Mouse (Mus musculus): ENCODE measurements around the gene Myo1d. TPM values are rescaled to one million over a fixed set of nuclear protein-coding genes. Genes with fewer than 3 reads are reported as not detected.

Gene Myo1d
- polyA plus RNA-seq, 1 experiment from 2014 or later, result 68.2 TPM

GRCm38 (mm10) chr11:80489882-80490196 lies 290.0 kb downstream of the Myo1d start:
- Histone ChIP-seq H3K9ac (no peak overlapping the region), H3K4me1 (replicated peaks) (peaks cover 6% of the 10 kb centered on the region; the same call in 1 of the 2 replicates), H3K4me2 (replicated peaks) (no peak overlapping the region), H3K27me3 (replicated peaks) (no peaks in the 10 kb centered on the region), H3K27ac (no peak overlapping the region), H3K9me3 (no peaks in the 10 kb centered on the region), H3K4me3 (replicated peaks) (no peak overlapping the region), H3K36me3 (no peaks in the 10 kb centered on the region)
- 47% methylated on average over 5 of the region's 5 CpGs for WGBS
- ATAC-seq, result no peak

DNA sequence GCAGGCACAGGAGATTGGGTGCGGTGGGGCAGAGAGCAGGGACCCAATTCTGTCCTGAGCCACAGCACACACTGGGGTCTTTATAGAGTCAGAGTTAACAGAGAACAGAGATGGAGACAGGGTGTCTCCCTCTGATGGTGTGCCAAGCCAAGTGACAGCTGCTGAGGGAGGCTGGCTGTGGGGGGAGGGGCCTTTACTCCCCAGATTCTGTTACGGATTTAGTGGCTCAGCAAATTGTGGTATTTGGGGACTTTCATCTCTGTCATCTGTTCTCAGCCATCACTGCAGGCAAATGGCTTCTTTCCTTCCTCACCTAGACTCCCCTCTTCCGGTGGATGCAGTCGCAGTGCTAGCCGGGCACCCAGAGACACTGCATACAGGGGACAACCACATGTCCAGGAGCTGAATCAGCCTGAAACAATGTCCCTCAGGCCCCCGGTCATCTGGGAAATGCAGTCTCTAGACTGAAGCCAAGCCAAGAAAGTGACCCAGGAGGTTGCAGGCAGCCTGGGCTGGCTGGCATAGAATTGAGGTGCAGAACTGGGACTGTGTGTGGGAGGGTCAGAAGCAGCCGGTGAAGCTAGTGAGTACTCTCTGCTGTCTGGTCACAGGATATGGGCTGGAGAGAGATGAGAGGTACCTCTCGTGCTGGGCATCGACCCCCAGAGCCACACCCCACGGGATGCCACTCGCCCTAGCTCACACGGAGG lies 290.5 kb downstream of the Myo1d start:
- no peak overlapping the region for H3K27ac ChIP-seq
- WGBS, result 54% methylated on average over 12 of the region's 12 CpGs
- no peak overlapping the region for H3K9ac ChIP-seq
- no peak overlapping the region for H3K4me2 ChIP-seq (replicated peaks)
- peaks cover 6% of the 10 kb centered on the region; the same call in 1 of the 2 replicates for H3K4me1 ChIP-seq (replicated peaks)
- H3K36me3 ChIP-seq, result no peaks in the 10 kb centered on the region
- H3K27me3 ChIP-seq (replicated peaks), result no peaks in the 10 kb centered on the region
- no peak for ATAC-seq
- no peaks in the 10 kb centered on the region for H3K9me3 ChIP-seq
- no peak overlapping the region for H3K4me3 ChIP-seq (replicated peaks)

GRCm38 (mm10) chr11:80487904-80488587 lies 291.8 kb downstream of the Myo1d start:
- no peaks in the 10 kb centered on the region for H3K36me3 ChIP-seq
- no peak overlapping the region for H3K9ac ChIP-seq
- no peaks in the 10 kb centered on the region for H3K27me3 ChIP-seq (replicated peaks)
- 67% methylated on average over 15 of the region's 15 CpGs for WGBS
- ATAC-seq, result no peak
- H3K4me3 ChIP-seq (replicated peaks), result no peak overlapping the region
- peaks cover 6% of the 10 kb centered on the region; the same call in 1 of the 2 replicates for H3K4me1 ChIP-seq (replicated peaks)
- H3K27ac ChIP-seq, result no peak overlapping the region
- H3K9me3 ChIP-seq, result no peaks in the 10 kb centered on the region
- H3K4me2 ChIP-seq (replicated peaks), result no peak overlapping the region

DNA sequence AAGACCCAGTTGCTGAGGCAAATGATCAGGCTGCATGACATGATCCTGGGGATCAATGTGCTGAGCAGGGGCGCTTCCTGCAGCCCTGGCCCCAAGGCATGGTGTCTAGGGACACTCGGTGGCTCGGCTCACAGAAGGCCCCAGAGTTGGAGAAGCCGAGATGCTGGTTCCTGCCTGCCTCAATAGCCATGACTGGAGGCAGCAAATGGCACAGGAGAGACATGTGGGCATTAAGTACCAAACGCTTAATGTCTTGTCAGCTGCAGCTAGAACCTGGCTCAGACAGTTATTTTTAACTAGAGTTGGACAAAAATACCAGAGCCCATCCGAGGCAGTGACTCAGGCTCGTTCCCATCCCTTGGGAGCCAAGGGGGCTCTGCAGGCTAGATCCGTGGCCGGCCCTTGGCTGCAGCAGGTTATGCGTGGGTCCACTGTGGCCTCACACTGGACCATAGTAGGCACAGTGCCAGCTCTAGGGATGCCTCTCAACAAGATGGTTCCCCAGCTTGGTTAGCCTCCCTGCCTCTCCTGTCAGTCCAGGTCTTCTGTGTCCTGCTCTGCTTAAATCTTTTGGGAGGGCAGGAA lies 294.1 kb downstream of the Myo1d start:
- Histone ChIP-seq H3K27ac (no peak overlapping the region), H3K4me3 (replicated peaks) (no peak overlapping the region), H3K9me3 (no peaks in the 10 kb centered on the region), H3K4me1 (replicated peaks) (peaks cover 6% of the 10 kb centered on the region; the same call in 1 of the 2 replicates), H3K27me3 (replicated peaks) (no peaks in the 10 kb centered on the region), H3K36me3 (no peaks in the 10 kb centered on the region), H3K9ac (no peak overlapping the region), H3K4me2 (replicated peaks) (no peak overlapping the region)
- ATAC-seq, result no peak
- 79% methylated on average over 10 of the region's 10 CpGs for WGBS

- no peak overlapping the region for H3K27ac ChIP-seq
- H3K27me3 ChIP-seq (replicated peaks), result no peaks in the 10 kb centered on the region
- H3K4me2 ChIP-seq (replicated peaks), result no peak overlapping the region
- H3K4me3 ChIP-seq (replicated peaks), result no peak overlapping the region
- no peak for ATAC-seq
- no peaks in the 10 kb centered on the region for H3K36me3 ChIP-seq
- no peak overlapping the region for H3K9ac ChIP-seq
- H3K9me3 ChIP-seq, result no peaks in the 10 kb centered on the region
- 73% methylated on average over 9 of the region's 9 CpGs for WGBS
- H3K4me1 ChIP-seq (replicated peaks), result peaks cover 6% of the 10 kb centered on the region; the same call in 1 of the 2 replicates
These were observed 294.7 kb downstream of the Myo1d start for GRCm38 (mm10) chr11:80485120-80485551.

DNA sequence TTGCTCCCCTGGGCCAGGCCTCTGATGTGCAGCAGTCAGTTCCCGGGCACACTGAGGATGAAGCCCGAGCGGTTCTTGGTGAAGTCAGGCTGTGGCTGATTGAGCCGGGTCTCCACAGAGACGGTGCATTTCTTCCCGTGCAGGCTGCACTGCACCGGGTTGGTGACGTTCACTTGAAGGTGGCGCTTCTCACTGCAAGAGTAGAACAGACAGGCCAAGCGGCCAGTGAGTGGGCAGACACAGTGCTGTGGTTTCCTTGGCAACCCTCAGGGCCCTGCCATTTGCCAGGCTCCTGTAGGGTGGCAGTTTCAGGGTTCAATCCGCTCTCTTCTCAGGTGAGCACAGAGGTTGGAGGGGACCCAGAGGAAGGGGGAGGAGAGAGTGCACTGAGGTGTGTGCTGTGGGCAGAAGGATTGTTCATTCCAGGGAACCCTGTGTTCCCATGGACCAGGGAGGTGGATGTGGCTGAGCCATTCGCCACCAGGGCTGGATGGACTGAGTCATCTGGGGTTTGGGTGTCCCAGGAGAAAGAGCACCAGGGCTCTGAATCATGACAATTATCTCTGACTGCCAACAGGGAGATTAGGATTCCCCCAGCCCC lies 295.5 kb downstream of the Myo1d start:
- Histone ChIP-seq H3K27ac (no peak overlapping the region), H3K27me3 (replicated peaks) (no peaks in the 10 kb centered on the region), H3K9me3 (no peaks in the 10 kb centered on the region), H3K4me2 (replicated peaks) (no peak overlapping the region), H3K4me1 (replicated peaks) (peaks cover 4% of the 10 kb centered on the region; the same call in 1 of the 2 replicates), H3K9ac (no peak overlapping the region), H3K36me3 (no peaks in the 10 kb centered on the region), H3K4me3 (replicated peaks) (no peak overlapping the region)
- no peak for ATAC-seq
- WGBS, result 64% methylated on average over 12 of the region's 12 CpGs

- Histone ChIP-seq H3K4me2 (replicated peaks) (no peak overlapping the region), H3K9ac (no peak overlapping the region), H3K27me3 (replicated peaks) (no peaks in the 10 kb centered on the region), H3K9me3 (no peaks in the 10 kb centered on the region), H3K36me3 (no peaks in the 10 kb centered on the region), H3K27ac (no peak overlapping the region), H3K4me1 (replicated peaks) (no peaks in the 10 kb centered on the region), H3K4me3 (replicated peaks) (no peak overlapping the region)
- WGBS, result 82% methylated on average over 6 of the region's 6 CpGs
- no peak for ATAC-seq
These were observed 296.2 kb downstream of the Myo1d start for GRCm38 (mm10) chr11:80483536-80484067.

DNA sequence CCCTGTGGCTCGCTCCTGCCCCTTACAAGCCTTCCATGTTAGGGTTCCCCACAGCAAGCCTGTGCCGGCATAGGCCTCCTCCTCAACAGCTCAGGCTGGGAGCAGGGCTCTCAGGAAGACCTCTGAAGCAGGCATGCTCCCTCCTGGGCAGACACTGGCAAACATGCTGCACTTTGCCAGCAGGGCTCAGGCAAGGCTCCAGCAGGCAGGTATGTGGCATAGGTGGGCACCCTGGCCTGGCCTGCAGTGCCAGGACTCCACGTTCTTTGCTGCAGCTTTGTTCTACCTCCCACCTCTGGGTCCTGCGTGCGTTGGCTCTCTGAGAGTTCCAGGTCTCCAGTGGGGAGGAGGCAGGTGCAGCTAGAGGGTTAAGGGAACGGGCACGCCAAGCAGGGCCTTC lies 296.9 kb downstream of the Myo1d start:
- H3K27me3 ChIP-seq (replicated peaks), result 0 out of 2 replicates have a peak, but pooled peaks cover 2% of the 10 kb centered on the region
- 87% methylated on average over 7 of the region's 7 CpGs for WGBS
- H3K4me3 ChIP-seq (replicated peaks), result no peak overlapping the region
- H3K4me1 ChIP-seq (replicated peaks), result peaks cover 2% of the 10 kb centered on the region
- no peak overlapping the region for H3K9ac ChIP-seq
- no peaks in the 10 kb centered on the region for H3K36me3 ChIP-seq
- H3K27ac ChIP-seq, result no peak overlapping the region
- H3K9me3 ChIP-seq, result no peaks in the 10 kb centered on the region
- no peak for ATAC-seq
- no peak overlapping the region for H3K4me2 ChIP-seq (replicated peaks)

GRCm38 (mm10) chr11:80482347-80482746 lies 297.5 kb downstream of the Myo1d start:
- Histone ChIP-seq H3K9ac (no peak overlapping the region), H3K36me3 (no peaks in the 10 kb centered on the region)

GRCm38 (mm10) chr11:80481409-80482050 lies 298.3 kb downstream of the Myo1d start:
- peaks cover 11% of the 10 kb centered on the region for H3K4me1 ChIP-seq (replicated peaks)
- no peaks in the 10 kb centered on the region for H3K9me3 ChIP-seq
- no peak overlapping the region for H3K4me2 ChIP-seq (replicated peaks)
- 75% methylated on average over 13 of the region's 13 CpGs for WGBS
- H3K9ac ChIP-seq, result no peak overlapping the region
- no peaks in the 10 kb centered on the region for H3K36me3 ChIP-seq
- ATAC-seq, result no peak
- no peak overlapping the region for H3K4me3 ChIP-seq (replicated peaks)
- H3K27me3 ChIP-seq (replicated peaks), result 0 out of 2 replicates have a peak, but pooled peaks cover 2% of the 10 kb centered on the region
- no peak overlapping the region for H3K27ac ChIP-seq

More at GRCm38 (mm10) chr11:80482347-80482746, 297.5 kb downstream of the Myo1d start:
- no peaks in the 10 kb centered on the region for H3K9me3 ChIP-seq
- 73% methylated on average over 10 of the region's 10 CpGs for WGBS
- H3K27me3 ChIP-seq (replicated peaks), result 0 out of 2 replicates have a peak, but pooled peaks cover 2% of the 10 kb centered on the region
- H3K27ac ChIP-seq, result no peak overlapping the region
- no peak overlapping the region for H3K4me2 ChIP-seq (replicated peaks)
- H3K4me3 ChIP-seq (replicated peaks), result no peak overlapping the region
- peaks cover 8% of the 10 kb centered on the region for H3K4me1 ChIP-seq (replicated peaks)
- ATAC-seq, result no peak

DNA sequence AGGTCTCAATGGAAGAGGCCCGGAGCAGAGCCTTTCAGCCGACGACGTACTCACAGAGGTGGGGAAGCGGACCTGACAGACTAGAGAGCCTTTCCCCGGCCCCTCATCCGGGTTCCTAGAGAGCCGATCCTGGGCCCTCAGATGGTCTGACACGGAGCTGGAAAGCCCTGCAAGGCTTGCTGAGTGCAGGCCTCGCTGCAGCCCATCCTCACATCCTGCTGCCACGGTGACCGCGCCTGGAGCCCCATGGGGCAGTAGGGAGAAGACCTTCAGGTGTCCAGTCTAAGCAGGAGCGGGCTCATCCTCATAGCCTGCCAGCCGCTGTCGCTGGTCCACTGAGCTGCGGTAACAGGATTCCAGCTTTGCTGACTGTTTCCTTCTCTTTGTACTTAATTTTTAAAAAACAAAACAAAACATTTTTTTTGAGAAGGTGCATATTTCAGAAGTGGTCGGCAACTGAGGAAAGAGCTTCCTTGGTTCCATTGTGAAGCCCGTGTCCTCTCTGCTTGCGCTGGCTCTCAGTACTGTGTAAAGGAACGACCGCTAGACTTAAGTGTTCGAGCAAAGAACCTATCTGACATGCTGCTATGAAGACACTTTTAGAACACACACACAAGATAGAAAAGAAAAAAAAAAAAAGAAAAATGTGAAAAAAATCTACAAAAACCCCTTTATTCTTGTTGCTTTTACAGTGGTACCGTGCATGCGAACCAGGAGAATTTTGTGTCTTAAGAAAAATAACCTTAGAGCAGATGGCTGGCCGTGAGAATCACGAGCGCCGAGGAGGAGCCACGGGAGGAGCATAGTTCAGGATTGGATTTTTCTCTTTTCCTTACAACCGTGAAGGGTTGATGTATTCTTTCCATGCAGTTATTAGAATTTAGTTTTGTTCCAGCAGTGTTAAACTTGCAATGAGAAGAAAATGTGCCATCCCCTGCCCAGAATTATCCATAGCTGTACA lies 299.6 kb downstream of the Myo1d start:
- H3K4me3 ChIP-seq (replicated peaks), result no peak overlapping the region
- H3K4me1 ChIP-seq (replicated peaks), result peaks cover 11% of the 10 kb centered on the region
- H3K36me3 ChIP-seq, result no peaks in the 10 kb centered on the region
- ATAC-seq, result no peak
- H3K9me3 ChIP-seq, result no peaks in the 10 kb centered on the region
- 86% methylated on average over 31 of the region's 31 CpGs for WGBS
- no peak overlapping the region for H3K27ac ChIP-seq
- H3K4me2 ChIP-seq (replicated peaks), result no peak overlapping the region
- no peak overlapping the region for H3K9ac ChIP-seq
- H3K27me3 ChIP-seq (replicated peaks), result 0 out of 2 replicates have a peak, but pooled peaks cover 2% of the 10 kb centered on the region
